Mouse (Mus musculus) right cerebral cortex, postnatal 10 days (tissue): ENCODE data around the gene Zar1l.
A peak's percentile ranks its signal among the peaks of the same experiment; 100 is the strongest.

ENCODE experiments used
- DNase-seq, 2 experiments: peaks; one replicate each; pipeline ENCODE4 v3.0.0; 2021; ENCODE audit warnings: low spot score in 2 of 2

Gene Zar1l

GRCm38 (mm10) chr5:150485198-150485597 lies 32.8 kb downstream of the Zar1l start:
- no peak for DNase-seq

GRCm38 (mm10) chr5:150478612-150479011 lies 39.4 kb downstream of the Zar1l start:
- DNase-seq: no peak

- no peak for DNase-seq
These were observed 40.6 kb downstream of the Zar1l start for GRCm38 (mm10) chr5:150477364-150477763.

DNA sequence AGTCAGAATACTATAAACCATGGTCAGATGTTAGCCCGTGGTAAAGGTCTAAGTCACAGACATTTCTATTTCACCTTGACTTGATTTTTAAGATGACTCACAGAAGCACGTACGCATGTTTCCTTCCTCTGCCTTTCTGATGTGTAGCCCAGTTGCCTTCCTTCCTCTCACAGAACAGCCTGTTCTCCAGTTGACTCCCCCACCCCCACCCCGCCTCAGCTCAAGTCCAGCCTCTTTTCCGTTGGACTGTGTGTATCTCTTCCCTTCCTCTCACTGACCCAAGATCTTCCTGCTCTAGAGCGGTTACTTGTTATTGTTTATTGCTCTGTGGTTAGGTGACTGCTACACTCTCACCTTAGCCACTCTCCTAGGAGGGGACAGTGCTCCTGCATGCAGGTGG lies 49.5 kb downstream of the Zar1l start:
- DNase-seq: no peak

DNA sequence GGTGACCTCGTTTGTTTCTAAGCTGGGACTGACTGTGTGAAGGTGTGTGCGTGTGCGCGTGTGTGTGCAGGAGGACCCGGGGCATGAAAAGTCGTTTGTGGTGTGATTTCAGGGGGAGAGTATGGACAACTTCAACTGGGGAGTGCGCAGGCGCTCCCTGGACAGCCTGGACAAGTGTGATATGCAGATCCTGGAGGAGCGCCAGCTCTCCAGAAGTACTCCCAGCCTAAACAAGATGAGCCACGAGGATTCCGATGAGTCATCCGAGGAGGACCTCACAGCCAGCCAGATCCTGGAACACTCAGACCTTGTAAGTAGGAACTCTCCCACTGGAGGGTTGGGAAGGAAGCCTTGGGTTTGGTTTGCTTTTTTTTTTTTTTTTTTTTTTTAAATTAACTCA lies 51.8 kb downstream of the Zar1l start:
- DNase-seq: peak; percentile 73 to 83

DNA sequence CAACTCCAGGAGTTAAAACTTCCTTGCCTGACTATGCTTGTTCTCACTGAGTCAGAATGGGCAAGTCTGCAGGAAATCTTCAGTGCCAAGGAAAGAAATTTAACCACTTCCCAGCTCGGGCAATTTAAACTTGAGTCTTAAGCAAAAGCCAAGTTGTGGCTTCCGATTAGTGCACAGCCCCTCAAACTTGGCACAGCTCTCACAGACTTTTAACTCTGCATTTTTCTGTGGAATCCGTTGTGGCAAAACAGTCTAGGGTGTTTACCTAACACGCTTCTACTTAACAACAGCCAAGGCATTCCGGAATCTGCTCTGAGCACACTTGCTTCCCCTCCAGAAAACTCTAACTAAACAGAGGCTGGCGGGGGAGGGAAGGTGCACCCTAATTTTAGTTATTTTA lies 52.7 kb downstream of the Zar1l start:
- no peak for DNase-seq

GRCm38 (mm10) chr5:150464721-150465120 lies 53.2 kb downstream of the Zar1l start:
- DNase-seq: no peak

DNA sequence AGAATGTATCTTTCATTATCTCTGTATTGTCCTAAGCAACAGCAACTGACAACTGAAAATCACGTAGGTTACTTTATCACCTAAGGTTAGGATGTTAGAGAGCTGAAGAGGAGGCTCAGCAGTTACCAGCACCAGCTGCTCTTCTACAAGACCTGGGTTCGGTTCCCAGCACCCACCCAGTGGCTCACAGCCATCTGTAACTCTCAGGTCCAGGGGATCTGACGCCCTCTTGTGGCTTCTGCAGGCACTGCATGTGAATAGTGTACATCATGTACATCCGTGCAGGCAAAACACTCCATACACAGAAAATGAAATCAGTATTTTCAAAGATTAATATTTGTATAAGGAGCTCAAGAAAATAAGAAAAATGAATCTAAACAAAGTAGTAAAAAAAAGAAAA lies 58.2 kb downstream of the Zar1l start:
- no peak for DNase-seq

DNA sequence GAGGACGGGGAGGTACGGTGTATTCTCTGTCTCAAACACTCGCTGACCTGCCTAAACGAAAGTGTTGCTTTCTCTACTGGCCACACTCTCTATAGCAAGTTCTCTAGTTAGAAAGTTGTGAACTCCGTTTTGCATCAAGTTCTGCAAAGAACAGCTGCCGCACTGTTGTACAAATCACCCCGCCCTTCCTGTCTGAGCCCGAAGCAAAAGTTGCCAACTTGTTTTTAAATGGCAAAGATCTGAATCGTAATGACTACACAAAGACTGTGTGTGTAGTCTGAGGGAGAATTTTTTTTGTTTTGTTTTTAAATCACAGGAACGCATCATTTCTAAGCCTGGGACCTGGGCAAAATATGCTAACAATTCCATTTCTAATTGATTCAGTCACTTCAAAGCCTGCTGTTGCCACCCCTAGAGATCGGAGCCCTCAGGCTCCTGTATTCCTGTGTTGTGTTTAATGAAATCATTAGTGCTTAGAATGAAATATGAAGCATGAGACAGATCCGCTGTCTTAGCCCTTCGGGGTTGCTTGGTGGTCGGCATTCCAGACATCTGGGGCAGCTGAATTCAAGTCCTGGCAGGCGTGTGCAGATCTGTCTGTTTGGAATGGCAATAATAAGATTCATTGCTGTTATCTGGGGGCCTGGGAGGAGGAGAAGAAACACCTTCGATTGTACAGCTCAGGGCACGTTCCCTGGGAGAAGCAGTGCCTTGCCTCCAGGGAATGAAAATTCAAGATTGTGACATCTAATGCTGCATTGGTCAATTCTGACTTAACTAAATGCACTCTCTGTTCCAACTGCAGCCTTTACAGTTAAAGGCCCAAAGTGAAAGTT lies 59.8 kb downstream of the Zar1l start:
- no peak for DNase-seq

GRCm38 (mm10) chr5:150457165-150457903 lies 60.6 kb downstream of the Zar1l start:
- DNase-seq: no peak
